Mouse (Mus musculus): ENCODE measurements around the gene 9230104L09Rik.

Gene 9230104L09Rik

GRCm38 (mm10) chr2:148864966-148865365 lies at the start of gene 9230104L09Rik:
TSS of gene 9230104L09Rik (minus strand) at chr2:148865038.
- DNase-seq (ENCODE audit: low spot score) = no peak

- DNase-seq (ENCODE audit: low spot score) = peak; percentile 55
These were observed 37.4 kb upstream of the 9230104L09Rik start for GRCm38 (mm10) chr2:148902286-148902685.

- DNase-seq (ENCODE audit: low spot score) = no peak
These were observed 35.5 kb upstream of the 9230104L09Rik start for GRCm38 (mm10) chr2:148900305-148900704.

- no peak for DNase-seq (ENCODE audit: low spot score)
These were observed 31.4 kb upstream of the 9230104L09Rik start for GRCm38 (mm10) chr2:148896219-148896618.

GRCm38 (mm10) chr2:148893107-148893506 lies 28.3 kb upstream of the 9230104L09Rik start:
- DNase-seq (ENCODE audit: low spot score) = no peak

GRCm38 (mm10) chr2:148890021-148890851 lies 25.4 kb upstream of the 9230104L09Rik start:
- no peak for DNase-seq (ENCODE audit: low spot score)

GRCm38 (mm10) chr2:148889331-148890010 lies 24.6 kb upstream of the 9230104L09Rik start:
- no peak for DNase-seq (ENCODE audit: low spot score)

GRCm38 (mm10) chr2:148888872-148889271 lies 24.0 kb upstream of the 9230104L09Rik start:
- no peak for DNase-seq (ENCODE audit: low spot score)

- DNase-seq (ENCODE audit: low spot score) = no peak
These were observed 19.9 kb upstream of the 9230104L09Rik start for GRCm38 (mm10) chr2:148884738-148885137.

- DNase-seq (ENCODE audit: low spot score) = no peak
These were observed 14.4 kb upstream of the 9230104L09Rik start for GRCm38 (mm10) chr2:148879199-148879598.

GRCm38 (mm10) chr2:148878641-148879130 lies 13.8 kb upstream of the 9230104L09Rik start:
- no peak for DNase-seq (ENCODE audit: low spot score)

GRCm38 (mm10) chr2:148877016-148877770 lies 12.4 kb upstream of the 9230104L09Rik start:
- DNase-seq (ENCODE audit: low spot score) = no peak

GRCm38 (mm10) chr2:148875335-148875811 lies 10.5 kb upstream of the 9230104L09Rik start, which contains the start of gene Cst3:
TSS of gene Cst3 (minus strand) at chr2:148875692.
- DNase-seq (ENCODE audit: low spot score) = peak; percentile 87

- no peak for DNase-seq (ENCODE audit: low spot score)
These were observed 9.9 kb upstream of the 9230104L09Rik start for GRCm38 (mm10) chr2:148874617-148875334.

GRCm38 (mm10) chr2:148874224-148874616 lies 9.4 kb upstream of the 9230104L09Rik start:
- DNase-seq (ENCODE audit: low spot score) = no peak

- DNase-seq (ENCODE audit: low spot score) = no peak
These were observed 8.0 kb upstream of the 9230104L09Rik start for GRCm38 (mm10) chr2:148872860-148873259.

GRCm38 (mm10) chr2:148870526-148870925 lies 5.7 kb upstream of the 9230104L09Rik start:
- DNase-seq (ENCODE audit: low spot score) = no peak

GRCm38 (mm10) chr2:148868959-148869358 lies 4.1 kb upstream of the 9230104L09Rik start:
- DNase-seq (ENCODE audit: low spot score) = no peak

GRCm38 (mm10) chr2:148861693-148862092 lies 3.1 kb downstream of the 9230104L09Rik start:
- DNase-seq (ENCODE audit: low spot score) = no peak

- DNase-seq (ENCODE audit: low spot score) = no peak
These were observed 3.8 kb downstream of the 9230104L09Rik start for GRCm38 (mm10) chr2:148860993-148861392.

- DNase-seq (ENCODE audit: low spot score) = no peak
These were observed 7.3 kb downstream of the 9230104L09Rik start for GRCm38 (mm10) chr2:148857506-148857905.

Measured in ovary, postnatal 14 days (tissue).